Mouse (Mus musculus) adrenal gland, postnatal 4 days (tissue): Measurements from ENCODE around the gene Mapkapk5. TPM values are rescaled to one million over a fixed set of nuclear protein-coding genes. Genes with fewer than 3 reads are reported as not detected.
"Not testable (repeated sequence)": the region's sequence is repeated elsewhere in the genome, so short reads cannot be mapped to it uniquely, and the experiment has no call there.

Experiments
- DNase-seq, 2 experiments: peaks; one replicate each; pipeline ENCODE4 v3.0.0; 2021 to 2022; ENCODE audit warnings: low spot score in 2 of 2, mixed read lengths in 2 of 2
- total RNA-seq, 2 experiments: library from RNA; stranded (reverse); gene quantifications; 2 replicates each; pipeline ENCODE4 v1.2.3; 2021

The Mapkapk5 gene
- total RNA-seq, 2 experiments from 2014 or later, result 82.4 to 92.1 TPM

DNA sequence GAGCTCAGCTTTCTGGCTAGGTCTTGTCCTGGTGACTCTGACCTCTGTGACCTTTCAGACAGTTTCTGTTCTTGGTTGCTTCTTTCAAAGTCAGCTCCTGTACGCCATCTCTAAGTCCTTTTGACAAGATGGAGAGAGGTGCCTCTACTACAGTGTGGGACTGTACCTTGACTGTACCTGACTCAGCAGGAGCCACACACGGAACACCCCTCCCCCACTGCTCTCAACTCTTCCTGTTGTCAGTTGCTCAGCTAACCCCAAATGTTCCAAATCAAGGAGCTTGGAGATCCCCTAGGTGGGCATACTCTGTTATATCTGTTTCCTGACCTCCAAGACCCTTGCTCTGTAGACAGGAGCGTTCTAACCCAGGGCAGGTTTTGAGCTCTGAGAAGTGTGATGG, 42.5 kb downstream of the Mapkapk5 start, which contains the start of gene Adam1b:
TSS of gene Adam1b (minus strand) at position 205 of the 400 bp plus-strand sequence.
- DNase-seq, result no peak

- DNase-seq, result not testable (repeated sequence)
These were observed 44.2 kb downstream of the Mapkapk5 start for GRCm38 (mm10) chr5:121501424-121501996.

GRCm38 (mm10) chr5:121500719-121501118, 45.0 kb downstream of the Mapkapk5 start:
- DNase-seq, result no peak

GRCm38 (mm10) chr5:121493305-121493704, 52.4 kb downstream of the Mapkapk5 start:
- no peak for DNase-seq

GRCm38 (mm10) chr5:121484801-121485200, 60.9 kb downstream of the Mapkapk5 start:
- DNase-seq, result no peak

- DNase-seq, result no peak
These were observed 68.0 kb downstream of the Mapkapk5 start for GRCm38 (mm10) chr5:121477680-121478079.

DNA sequence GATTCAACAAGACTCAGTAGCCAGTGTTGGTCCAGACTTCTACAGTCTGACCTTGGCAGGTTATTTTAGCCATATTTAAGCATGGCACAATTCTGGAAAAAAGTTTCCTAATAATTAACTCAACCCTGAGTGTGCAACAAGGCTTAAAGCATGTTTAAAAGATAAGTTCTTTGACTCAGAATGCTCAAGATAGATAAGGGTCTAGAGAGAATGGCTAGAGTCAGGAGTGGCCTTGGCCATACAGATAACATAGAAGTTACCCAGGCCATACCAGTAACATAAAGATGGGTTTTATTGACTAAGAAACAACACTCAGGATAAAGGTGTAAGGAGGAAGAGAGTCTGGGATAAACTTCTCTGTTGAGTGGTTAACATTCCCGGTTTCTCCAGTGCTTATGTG, 69.7 kb downstream of the Mapkapk5 start:
- DNase-seq, result no peak

Other genes starting within 250 kb of the Mapkapk5 start
- 10 to 100 TPM; 58.7 to 77.7 TPM for gene Trafd1, start 160.3 kb downstream of the Mapkapk5 start, total RNA-seq
- 10 to 100 TPM; 29.9 to 31.7 TPM for gene Naa25, start 148.0 kb downstream of the Mapkapk5 start, total RNA-seq
- 1 to 10 TPM; 2.9 to 5.6 TPM for gene Tmem116, start 94.0 kb downstream of the Mapkapk5 start, total RNA-seq
- 100 to 1,000 TPM; 136 to 146 TPM for gene Erp29, start 93.4 kb downstream of the Mapkapk5 start, total RNA-seq
- not detected for gene Adam1b, start 42.5 kb downstream of the Mapkapk5 start, total RNA-seq
- gene Adam1a, start 423 bp downstream of the Mapkapk5 start, total RNA-seq, result 1 to 10 TPM; 9.6 to 9.9 TPM
- gene Gm42878, start 423 bp downstream of the Mapkapk5 start, total RNA-seq, result not detected
- 100 to 1,000 TPM; 858 to 942 TPM for gene Aldh2, start 47.9 kb upstream of the Mapkapk5 start, total RNA-seq
- 10 to 100 TPM; 13.3 to 14.5 TPM for gene Acad12, start 73.0 kb upstream of the Mapkapk5 start, total RNA-seq
- gene Acad10, start 114.6 kb upstream of the Mapkapk5 start, total RNA-seq, result 10 to 100 TPM; 19.8 to 22.4 TPM
- gene Brap, start 114.7 kb upstream of the Mapkapk5 start, total RNA-seq, result 10 to 100 TPM; 52.8 to 54.4 TPM
- 100 to 1,000 TPM; 191 to 216 TPM for gene Atxn2, start 165.4 kb upstream of the Mapkapk5 start, total RNA-seq